Mouse (Mus musculus): Measurements from ENCODE around the gene Ell.

DNA sequence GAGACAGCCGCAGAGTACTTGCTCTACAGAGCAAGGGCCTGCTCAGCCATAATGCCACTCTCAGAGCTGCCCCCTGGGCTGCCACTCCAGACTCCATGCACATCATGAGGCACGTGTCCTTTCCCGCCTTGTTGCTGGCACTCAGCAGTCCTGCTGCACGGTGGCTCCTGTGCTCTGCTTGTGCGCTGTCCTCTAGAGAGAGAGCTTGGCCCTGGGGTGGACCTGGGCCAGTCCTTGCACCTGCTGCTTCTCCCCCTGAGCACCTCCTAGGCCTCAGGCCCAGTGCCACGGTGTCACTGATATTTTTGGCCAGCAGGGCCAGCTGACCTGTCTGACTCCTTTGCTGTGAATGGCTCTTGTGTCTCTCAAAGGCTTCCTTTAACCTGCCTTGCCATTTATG is 31.7 kb downstream of the Ell start:
- TF ChIP-seq CTCF (IDR thresholded peaks at IDR 0.05; ENCODE audit: borderline replicate concordance, insufficient read depth, low read length), result no peak; the same call in 1 of the 2 replicates
- no peak for TF ChIP-seq POLR2A (IDR thresholded peaks at IDR 0.05; ENCODE audit: low read depth, low read length)

Measured in embryonic fibroblast, embryonic 13.5 days (primary cell).